Mouse (Mus musculus) megakaryocyte-erythroid progenitor cell, adult 5-6 weeks (primary cell): ENCODE results near the gene Tbc1d23. TPM values are rescaled to one million over a fixed set of nuclear protein-coding genes. Genes with fewer than 3 reads are reported as not detected.
A peak's percentile ranks its signal among the peaks of the same experiment; 100 is the strongest.

Experiments
- ATAC-seq: replicated peaks from 2 replicates; pipeline ENCODE4 v1.8.0; 2016; ENCODE audit warnings: mild to moderate bottlenecking, inconsistent platforms; ENCODE audit not compliant: severe bottlenecking, poor library complexity, low FRiP score, low TSS enrichment
- total RNA-seq, 2 experiments: library from RNA; stranded (forward) in 1 of 2; stranded (reverse) in 1 of 2; fragments of 200-1000, 215-1000 nt in 1 of 2; fragments of >200 nt in 1 of 2; fragmentation: Nextera tagmentation in 1 of 2; gene quantifications; 2 replicates each; pipeline ENCODE4 v1.2.3; 2014 to 2017

Gene Tbc1d23
- total RNA-seq, 2 experiments from 2014 or later = 7.9 to 22.7 TPM

- peak; percentile 98 for ATAC-seq
These were observed 110.1 kb downstream of the Tbc1d23 start, which contains the start of gene Tomm70a for GRCm38 (mm10) chr16:57120913-57121815. Tomm70a (plus strand) TSS chr16:57121703.

Other genes with a start within 250 kb of the Tbc1d23 start
- not detected in 2 replicates for gene Tmem45a2, start 160.1 kb downstream of the Tbc1d23 start, total RNA-seq (2014; fragmentation: Nextera tagmentation)
- gene Tmem45a2, start 160.1 kb downstream of the Tbc1d23 start, total RNA-seq (2017) = not detected in 2 replicates
- 68.5 and 81.7 TPM in 2 replicates for gene Tomm70a, start 109.8 kb downstream of the Tbc1d23 start, total RNA-seq (2014; fragmentation: Nextera tagmentation)
- 75.8 and 84.1 TPM in 2 replicates for gene Tomm70a, start 109.8 kb downstream of the Tbc1d23 start, total RNA-seq (2017)
- gene Nit2, start 64.2 kb downstream of the Tbc1d23 start, total RNA-seq (2014; fragmentation: Nextera tagmentation) = 35.5 and 43.3 TPM in 2 replicates
- 37.1 and 44.1 TPM in 2 replicates for gene Nit2, start 64.2 kb downstream of the Tbc1d23 start, total RNA-seq (2017)
- 0.31 TPM in 1 of 2 replicates, not detected in the other for gene Tmem30c, start 61.4 kb upstream of the Tbc1d23 start, total RNA-seq (2014; fragmentation: Nextera tagmentation)
- gene Tmem30c, start 61.4 kb upstream of the Tbc1d23 start, total RNA-seq (2017) = not detected in 2 replicates
- 0.52 and 2.0 TPM in 2 replicates for gene Filip1l, start 121.6 kb upstream of the Tbc1d23 start, total RNA-seq (2014; fragmentation: Nextera tagmentation)
- 0.30 and 0.89 TPM in 2 replicates for gene Filip1l, start 121.6 kb upstream of the Tbc1d23 start, total RNA-seq (2017)